Mouse (Mus musculus) cerebellum, adult 9-11 months (tissue): ENCODE data around the gene Actg1.
"Not testable (repeated sequence)": the region's sequence is repeated elsewhere in the genome, so short reads cannot be mapped to it uniquely, and the experiment has no call there.

ENCODE experiments used
- DNase-seq: peaks from one replicate; pipeline ENCODE4 v3.0.0; 2022

Gene Actg1

GRCm38 (mm10) chr11:120360062-120360461 is 11.7 kb upstream of the Actg1 start:
- no peak for DNase-seq

GRCm38 (mm10) chr11:120359391-120359790 is 11.0 kb upstream of the Actg1 start:
- DNase-seq, result peak; percentile 59

GRCm38 (mm10) chr11:120357791-120358401 is 9.6 kb upstream of the Actg1 start:
- no peak for DNase-seq

GRCm38 (mm10) chr11:120356900-120357299 is 8.6 kb upstream of the Actg1 start:
- no peak for DNase-seq

- DNase-seq, result no peak
Measured at GRCm38 (mm10) chr11:120356319-120356840, 8.0 kb upstream of the Actg1 start.

GRCm38 (mm10) chr11:120355277-120356039 is 7.1 kb upstream of the Actg1 start:
- DNase-seq, result peak; percentile 3

- peak; percentile 20 for DNase-seq
Measured at GRCm38 (mm10) chr11:120354304-120355276, 6.2 kb upstream of the Actg1 start.

GRCm38 (mm10) chr11:120353500-120354303 is 5.4 kb upstream of the Actg1 start:
- peak; percentile 67 for DNase-seq

- peak; percentile 36 for DNase-seq
Measured at GRCm38 (mm10) chr11:120352571-120353290, 4.4 kb upstream of the Actg1 start.

- DNase-seq, result not testable (repeated sequence)
Measured at GRCm38 (mm10) chr11:120352093-120352350, 3.7 kb upstream of the Actg1 start.

GRCm38 (mm10) chr11:120351250-120352092 is 3.1 kb upstream of the Actg1 start:
- peak; percentile 56 for DNase-seq

- peak; percentile 67 for DNase-seq
Measured at GRCm38 (mm10) chr11:120350711-120351110, 2.4 kb upstream of the Actg1 start.

GRCm38 (mm10) chr11:120349986-120350702 is 1.8 kb upstream of the Actg1 start:
- peak; percentile 83 for DNase-seq

GRCm38 (mm10) chr11:120349371-120349985 is 1.1 kb upstream of the Actg1 start:
- DNase-seq, result peak; percentile 74

GRCm38 (mm10) chr11:120348684-120349370 is 485 bp upstream of the Actg1 start:
- peak; percentile 89 for DNase-seq

- no peak for DNase-seq
Measured at GRCm38 (mm10) chr11:120347301-120347700, 1.0 kb downstream of the Actg1 start.

GRCm38 (mm10) chr11:120346383-120347034 is 1.8 kb downstream of the Actg1 start:
- DNase-seq, result not testable (repeated sequence)

GRCm38 (mm10) chr11:120345067-120345681 is 3.2 kb downstream of the Actg1 start:
- no peak for DNase-seq
